Mouse (Mus musculus) ovary, postnatal 14 days (tissue): ENCODE data around the gene 1110051M20Rik.

Experiments used
- DNase-seq: peaks from one replicate; pipeline ENCODE4 v3.0.0; 2022; ENCODE audit warnings: low spot score

The 1110051M20Rik gene

DNA sequence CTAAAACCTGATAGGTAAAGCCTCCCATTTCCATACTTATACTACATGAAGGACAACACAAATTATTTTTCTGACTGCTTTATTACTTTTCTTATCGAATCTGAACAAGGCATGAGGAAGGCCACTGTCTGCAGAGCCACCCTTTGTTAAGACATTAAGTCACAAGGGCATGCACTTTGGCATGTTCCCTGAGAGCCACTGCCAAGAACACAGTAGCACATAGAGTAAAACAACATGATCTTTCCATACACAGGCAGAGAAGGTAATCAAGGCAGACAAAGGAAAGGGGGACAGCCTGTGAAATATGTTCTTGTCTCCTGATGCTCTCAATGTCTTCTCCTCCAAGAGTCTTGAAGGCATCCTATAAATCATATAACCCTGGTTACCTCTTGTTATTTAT, 30.7 kb downstream of the 1110051M20Rik start:
- no peak for DNase-seq

DNA sequence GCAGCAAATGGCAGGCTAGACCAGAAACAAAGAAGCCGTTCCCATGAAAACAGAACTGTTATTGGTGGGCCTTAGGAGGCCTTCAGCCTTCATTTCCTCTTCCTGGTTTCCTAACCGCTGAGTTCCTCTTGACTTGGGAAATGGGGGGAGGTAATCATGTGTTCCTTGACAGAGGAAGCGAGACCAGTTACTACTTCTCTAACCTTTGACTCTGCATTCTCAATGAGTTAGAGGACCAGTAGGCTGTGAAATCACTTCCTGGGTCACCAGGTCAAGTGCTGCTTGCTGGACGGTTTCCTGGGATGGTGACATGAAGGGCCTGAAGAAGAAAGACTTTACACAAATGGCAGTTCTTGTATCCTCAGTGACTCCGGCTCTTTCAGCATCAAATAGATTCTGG, 32.1 kb downstream of the 1110051M20Rik start:
- DNase-seq = no peak

DNA sequence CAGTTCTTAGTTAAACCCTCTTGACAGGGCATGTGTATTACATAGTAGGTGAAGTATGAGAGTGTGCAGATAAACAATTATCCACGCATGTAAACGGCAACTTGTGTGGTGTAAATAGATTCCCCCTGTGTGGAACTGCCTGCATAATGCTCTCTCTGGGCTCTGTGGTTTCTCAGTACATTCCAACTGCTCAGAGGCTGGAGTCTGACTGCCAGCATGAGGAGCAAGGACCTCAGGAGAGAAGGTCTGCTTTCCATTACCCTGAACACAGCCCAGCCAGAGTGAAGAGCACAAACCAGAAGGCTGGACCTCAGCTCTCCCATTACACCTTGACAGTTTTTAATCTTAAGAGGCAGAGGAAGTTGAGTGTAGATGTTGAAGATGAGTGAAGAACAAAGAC, 33.0 kb downstream of the 1110051M20Rik start:
- DNase-seq = no peak

DNA sequence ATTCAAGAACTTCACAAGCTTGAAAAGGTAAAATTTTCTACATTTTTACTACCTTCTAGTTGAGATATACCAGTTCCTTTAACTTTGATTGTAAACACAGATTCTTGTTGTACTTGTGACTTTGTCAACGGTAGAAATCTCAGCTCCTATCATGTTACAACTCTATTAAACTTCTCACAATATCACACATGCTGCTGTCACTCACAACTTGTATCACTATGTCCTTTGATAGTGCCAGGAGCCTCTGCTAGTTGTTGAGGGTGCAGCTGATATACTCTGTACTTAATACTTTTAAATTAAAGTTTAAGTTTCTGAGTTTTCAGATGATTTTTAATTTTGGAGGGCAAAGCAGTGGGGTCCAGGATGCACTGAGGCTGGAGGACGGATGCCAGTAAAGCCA, 36.5 kb downstream of the 1110051M20Rik start:
- no peak for DNase-seq

DNA sequence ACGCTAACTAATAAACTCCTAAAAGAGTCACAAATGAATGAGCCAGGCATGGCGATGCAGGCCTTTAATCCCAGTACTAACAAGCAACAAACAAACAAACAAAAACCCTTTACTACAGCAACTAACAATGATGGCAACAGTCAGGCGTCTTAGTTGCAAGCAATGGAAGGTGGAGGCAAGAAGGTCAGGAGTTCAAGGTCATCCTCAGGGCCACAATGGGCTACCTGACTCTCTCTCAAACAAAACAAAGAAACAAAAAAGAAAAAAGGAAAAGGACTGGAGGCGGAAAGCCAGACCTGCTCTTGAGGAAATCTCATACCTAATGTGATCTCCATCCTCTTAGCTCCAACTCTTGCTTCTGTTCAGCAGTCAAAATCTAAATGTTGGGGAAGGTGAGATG, 39.4 kb downstream of the 1110051M20Rik start:
- no peak for DNase-seq

DNA sequence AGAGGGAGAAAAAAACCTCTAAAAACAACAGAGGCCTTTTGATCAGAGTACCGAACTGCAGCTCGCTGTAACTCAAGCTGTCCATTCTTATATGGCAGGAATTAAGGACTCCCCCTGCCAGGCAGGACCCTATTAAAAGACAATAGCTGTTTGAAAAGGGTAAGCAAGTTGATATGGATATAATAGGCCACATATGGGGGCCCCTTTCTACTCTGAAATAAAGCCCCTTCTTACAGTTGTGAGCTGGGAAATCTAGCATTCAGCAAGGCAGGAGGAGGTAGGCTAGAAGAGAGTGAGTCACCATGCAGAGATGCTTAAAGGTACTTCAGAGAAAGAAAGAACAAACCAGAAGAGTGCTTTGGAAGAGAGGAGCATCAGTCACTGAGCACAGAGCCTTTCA, 44.8 kb downstream of the 1110051M20Rik start:
- no peak for DNase-seq

DNA sequence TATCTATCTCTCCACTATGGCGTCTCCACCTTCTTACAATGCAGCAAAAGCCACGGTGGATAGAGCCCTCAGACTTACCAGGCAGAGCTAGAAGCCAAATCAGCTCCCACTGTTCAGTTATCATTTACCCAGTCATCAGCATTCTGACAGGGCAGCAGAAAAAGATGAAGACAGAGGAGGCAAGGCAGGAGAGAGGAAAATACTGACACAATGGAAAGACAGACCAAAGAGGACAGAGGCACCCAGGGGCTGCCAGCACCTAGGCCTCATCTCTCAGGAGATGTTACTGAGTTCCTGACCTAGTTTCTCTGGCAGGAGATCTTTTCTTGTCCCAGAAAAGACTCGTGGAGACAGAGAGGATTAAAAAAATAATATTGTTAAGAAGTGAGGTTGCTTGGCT, 45.3 kb downstream of the 1110051M20Rik start:
- no peak for DNase-seq

DNA sequence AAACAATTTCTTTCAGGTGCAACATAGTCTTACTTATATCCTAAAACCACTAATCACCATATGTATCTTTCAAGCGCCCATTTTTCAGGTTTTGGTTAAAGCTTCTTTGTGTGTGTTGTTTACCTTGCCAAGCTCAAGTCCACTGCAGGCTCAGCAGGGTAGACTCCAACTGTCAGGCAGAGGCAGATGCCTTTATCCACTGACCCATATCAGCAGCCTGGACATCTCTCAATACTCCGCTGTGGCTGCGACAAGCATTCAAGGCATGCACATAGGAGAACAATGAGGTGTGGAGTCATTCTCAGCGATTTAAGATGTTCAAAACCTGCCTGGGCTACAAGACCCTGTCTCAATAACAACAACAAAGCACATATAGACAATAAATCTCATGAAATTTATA, 50.4 kb downstream of the 1110051M20Rik start:
- no peak for DNase-seq

DNA sequence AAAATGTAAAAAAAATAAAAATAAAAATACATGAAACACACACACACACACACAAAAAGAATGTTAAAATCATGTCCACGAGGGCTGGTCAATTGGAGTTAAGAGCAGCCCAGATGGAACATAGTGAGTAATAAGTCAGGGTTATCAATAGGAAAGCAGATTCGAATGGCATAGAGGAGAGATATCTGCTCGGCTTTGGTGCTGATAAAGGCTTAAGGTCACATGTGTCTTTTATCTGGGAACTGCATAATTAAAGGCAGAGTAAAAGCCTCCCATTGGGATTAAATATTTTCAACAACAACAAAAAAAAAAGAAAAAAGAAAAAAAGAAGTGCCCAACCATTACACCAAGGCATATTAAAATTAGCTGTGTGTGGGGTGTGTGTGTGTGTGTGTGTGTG, 55.8 kb downstream of the 1110051M20Rik start:
- no peak for DNase-seq

DNA sequence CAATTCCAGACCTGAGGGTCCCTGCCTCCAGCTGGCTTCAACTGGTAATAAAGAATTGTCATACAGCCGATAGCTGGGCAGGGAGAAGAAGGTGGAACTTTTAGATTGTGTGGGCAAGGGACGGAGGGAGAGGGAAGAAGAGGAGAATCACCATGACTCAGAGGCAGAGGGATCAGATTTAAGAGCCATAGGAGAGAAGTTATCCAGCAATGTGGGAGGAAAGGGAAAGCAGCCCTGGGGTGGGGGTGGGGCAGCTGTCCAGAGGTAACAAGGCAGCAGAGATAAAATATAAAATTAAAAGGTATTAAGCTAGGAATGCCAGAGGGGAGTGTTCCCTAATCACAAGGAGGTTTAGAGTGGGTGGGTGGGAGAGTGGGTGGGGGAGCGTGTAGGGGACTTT, 56.2 kb downstream of the 1110051M20Rik start:
- no peak for DNase-seq

DNA sequence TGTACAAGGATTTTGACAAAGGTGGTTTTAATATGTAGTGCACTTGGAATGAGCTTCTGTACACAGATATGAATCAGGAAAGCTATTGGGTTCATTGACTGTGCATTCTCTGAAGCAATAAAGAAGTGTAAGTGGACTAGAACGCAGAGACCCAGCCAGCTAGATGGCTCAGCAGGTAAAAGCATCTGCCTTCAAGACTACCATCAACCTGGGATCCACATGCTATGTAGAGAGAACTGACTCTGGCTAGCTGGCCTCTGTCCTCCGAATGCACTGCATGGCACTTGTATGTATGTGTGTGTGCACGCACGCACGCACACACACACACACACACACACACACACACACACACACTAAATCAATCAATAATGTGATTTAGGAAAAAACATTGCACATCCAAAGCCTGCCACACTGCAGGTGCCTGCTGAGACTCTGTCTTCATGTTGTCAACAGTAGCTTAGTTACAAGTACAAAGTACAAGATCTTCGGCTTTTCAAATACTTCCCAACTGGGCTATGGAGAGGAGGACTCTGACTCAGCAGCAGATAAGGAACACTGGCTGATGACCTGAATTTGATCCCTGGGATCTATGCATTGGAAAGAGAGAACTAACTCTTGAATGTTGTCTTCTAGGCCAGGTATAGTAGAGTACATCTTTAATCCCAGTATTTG, 57.1 kb downstream of the 1110051M20Rik start:
- no peak for DNase-seq

DNA sequence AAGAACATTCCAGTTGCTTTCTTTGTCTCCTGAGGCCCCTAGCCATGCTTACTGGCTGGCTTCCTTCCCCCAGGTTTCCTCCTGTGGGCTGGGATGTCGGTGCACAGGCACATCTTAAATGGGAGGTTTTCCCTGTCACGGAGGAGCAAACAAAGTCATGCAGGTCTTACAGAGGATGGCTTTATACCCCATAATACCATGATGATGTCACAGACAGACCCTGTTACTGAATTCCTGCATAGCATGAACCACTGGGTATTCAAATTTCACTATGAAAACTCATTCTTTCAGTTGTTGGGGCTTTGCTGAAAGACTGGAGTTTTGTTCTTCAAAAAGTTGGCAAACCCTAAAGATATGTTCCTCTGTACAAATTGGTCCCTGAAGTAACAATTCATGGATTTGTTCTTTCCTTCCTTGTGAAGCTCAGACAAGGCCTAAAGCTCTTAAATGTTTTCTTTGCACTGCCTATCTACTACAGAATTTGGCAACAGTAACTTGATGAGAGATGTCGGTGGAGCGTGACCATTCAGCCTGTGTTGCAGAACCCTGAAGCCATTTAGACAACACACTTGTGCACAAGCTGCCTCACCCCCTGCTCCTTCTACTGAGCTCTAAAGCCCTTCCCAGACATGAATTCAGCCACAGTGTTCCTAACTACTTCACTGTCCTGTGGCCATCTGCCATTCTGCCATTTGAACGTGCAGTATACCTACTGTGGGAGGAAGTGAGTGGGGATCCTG, 57.8 kb downstream of the 1110051M20Rik start:
- DNase-seq = no peak

DNA sequence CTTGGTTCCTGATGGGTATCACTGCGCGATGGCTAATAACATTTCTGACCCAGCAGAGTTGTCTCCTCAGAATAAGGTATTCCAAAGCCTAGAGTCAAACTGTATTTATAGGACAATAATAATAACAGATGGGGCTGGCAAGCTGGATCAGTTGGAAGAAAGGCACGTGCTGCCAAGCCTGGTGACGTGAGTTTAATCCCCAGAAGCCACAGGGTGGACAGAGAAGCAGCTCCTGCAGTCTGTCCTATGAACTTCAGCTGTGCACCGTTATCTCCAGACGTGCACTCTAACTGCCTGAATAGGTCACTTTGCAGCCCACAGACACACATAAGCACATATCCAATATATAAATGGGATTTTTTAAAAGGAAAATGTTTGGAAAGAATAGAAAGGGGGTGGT, 61.2 kb downstream of the 1110051M20Rik start:
- DNase-seq = no peak

DNA sequence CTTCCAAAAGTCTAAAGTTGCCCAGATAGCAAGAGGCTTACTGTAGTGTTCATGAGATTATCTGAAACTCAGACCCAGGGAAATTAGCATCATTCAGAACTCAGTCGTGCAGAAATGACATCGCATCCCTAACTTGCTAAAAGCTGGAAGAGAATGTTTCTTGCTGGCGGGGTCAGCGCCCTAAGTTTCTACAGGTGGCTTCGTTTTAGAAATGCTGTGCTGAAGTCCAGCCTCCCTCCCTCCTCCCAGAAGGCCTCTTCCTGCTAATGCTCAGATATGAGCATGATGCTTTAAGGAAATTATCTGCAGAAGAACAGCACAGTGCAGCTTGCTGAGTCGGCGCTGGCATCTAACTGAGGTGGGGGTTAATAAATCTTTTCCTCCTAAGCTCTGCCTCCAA, 67.5 kb downstream of the 1110051M20Rik start:
- no peak for DNase-seq

DNA sequence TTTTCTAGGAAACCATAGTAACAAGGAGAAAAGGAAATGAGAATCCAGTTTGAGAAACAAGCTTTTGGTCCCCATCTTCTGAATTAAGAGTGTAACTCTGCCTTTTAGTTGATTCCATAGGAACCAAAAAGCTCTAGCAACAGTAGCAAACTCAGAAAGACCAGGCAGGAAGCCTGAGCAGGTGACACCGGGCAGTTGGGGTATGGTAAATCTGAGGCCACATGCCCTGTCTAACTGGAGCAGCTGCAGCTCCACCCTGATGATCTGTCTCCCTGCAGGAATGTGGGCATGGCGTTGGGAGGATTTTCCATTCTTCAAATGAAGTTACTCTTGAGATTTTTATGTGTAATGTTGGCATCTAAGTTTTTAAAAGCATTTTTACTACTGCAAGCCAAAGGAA, 74.2 kb downstream of the 1110051M20Rik start:
- no peak for DNase-seq

DNA sequence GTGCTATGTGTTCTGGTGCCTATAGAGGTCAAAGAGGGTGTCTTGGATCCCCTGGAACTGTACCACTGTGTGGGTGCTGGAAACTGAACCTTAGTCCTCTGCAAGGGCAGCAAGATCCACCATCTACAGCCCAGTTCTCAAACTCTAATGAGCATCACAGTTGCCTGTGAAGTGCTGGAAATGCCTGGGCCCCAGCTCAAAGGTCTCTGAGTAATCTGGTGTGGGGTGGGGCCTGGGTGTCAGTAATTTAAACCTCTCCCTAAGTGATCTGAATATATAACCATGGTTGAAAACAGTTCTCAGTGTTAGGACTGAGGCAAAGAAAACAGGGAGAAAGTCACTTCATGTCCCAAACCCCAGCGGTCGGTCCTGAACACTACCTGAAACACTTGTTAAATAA, 81.2 kb downstream of the 1110051M20Rik start:
- DNase-seq = no peak

DNA sequence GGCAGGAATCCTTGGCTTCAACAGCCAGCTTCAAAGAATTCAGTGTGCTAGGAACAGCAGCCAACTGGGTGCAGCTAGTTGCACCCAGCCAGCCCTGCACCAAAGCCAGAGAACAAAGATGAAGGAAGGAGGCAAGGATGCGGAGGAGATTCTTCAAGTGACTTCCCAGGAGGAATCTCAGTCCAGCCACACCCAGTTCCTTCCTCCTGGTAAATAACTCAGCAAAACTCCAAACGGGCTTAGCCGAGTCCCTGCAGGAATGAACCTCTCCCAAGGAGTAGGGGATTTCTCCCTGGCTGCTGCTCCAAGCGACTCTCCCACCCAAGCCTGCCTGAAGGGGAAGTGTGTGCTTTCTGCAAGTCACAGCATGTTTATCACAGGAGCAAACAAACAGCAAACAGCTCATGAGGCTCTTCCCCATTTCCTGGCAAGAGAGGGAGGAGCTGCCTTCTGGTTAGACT, 83.4 kb downstream of the 1110051M20Rik start:
- DNase-seq = peak; percentile 20

DNA sequence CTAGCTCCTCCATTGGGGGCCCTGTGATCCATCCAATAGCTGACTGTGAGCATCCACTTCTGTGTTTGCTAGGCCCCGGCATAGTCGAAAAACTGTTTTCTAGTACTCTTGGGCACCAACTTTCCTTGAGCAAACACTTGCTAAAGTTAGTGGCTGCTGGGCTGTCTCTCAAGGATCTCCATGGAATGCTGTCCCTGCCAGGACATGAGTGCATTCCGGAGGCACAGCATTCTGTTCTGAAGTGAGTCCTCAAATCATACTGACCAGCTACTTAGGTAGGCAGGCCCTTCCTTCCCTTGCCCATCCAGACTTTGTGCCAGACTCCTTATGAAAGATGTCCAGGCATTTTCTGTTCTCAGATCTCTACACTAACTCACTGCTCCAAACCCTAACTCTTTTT, 88.7 kb downstream of the 1110051M20Rik start:
- no peak for DNase-seq

DNA sequence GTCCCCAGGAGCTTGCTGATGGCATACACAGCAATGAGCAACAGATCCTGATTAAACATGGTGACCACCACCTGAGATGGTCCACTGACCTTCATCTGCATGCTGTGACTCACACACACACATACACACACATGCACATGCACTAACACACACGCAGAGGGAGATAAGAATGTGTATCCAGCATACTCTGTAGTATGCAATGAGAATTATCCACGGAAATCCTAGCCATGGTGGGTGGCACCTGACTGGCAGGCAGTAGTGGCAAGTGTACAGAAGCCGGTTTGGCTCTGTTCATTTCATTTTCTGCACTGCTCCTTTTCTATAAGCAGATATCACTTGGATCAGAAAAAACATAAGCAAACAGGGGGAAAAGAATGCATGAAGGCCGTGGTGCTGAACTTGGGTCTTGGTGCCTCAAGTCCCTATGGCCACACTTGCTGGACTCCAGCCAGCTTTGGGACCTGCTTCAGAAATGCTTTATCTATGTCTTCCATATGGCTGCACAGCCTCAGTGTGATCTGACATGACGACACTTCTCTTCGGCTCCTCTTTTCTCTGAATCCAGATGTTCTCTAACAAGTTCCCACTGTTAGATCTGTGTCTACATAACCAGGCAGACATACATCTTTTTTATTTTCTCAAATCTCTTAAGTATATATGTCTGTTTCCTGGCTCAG, 89.6 kb downstream of the 1110051M20Rik start:
- no peak for DNase-seq

DNA sequence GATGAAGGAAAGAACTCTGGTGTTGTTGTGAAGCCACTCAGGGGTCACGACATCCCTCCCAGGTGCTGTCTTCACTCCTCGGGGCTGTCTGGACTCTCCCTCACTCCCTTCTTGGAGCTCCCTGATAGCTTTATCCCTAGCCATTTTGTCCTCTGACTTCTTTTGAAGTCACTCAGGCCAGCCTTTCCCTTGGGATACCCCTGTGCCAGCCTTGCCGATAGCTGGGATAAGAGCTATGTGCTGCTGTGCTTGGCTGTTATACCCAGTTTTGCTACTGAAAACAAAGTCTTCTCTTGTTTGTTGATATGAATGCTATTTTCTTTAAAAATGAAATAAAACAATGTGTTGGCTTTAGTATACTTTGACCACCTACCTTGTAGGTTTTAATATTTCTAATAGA, 90.7 kb downstream of the 1110051M20Rik start:
- no peak for DNase-seq

DNA sequence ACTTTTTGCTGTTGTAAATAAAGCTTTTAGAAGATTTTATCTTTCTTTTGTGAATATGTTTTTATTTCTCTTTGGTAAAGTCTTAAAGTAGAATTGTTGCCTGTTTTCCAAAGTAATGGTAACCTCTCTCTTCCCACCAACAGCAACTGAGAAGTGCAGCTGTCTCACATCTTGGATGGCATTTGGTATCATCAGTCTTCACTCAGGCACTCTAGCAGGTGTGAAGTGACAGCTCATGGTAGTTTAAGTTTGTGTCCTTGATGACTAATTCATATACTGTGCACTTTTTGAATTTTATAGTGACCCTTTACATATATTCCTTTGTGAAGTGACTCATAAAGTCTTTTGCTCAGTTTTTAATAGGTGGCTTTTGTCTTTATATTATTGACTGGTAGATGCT, 92.7 kb downstream of the 1110051M20Rik start:
- DNase-seq = no peak

DNA sequence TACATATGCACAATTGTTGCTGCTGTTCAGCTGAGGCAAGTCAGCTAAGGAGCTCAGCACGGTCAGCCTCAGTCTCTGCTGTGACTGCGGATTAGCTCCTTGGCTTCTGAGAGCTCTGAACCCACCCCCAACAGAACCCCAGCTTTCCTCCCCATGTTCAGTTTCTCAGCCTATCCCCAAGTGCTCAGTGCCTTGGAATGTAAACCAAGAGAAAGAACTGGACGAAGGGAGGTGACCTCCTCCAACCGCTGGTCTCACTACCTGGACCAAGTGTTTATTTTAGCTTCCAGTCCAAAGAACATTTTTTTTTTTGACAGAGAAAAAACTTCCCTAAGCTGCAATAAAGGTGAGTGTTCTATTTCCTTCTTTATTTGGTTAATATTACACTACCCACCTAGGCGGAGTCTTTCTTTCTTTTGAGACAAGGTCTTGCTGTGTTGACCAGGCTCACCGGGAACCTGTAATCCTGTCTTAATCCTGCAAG, 94.5 kb downstream of the 1110051M20Rik start:
- no peak for DNase-seq

DNA sequence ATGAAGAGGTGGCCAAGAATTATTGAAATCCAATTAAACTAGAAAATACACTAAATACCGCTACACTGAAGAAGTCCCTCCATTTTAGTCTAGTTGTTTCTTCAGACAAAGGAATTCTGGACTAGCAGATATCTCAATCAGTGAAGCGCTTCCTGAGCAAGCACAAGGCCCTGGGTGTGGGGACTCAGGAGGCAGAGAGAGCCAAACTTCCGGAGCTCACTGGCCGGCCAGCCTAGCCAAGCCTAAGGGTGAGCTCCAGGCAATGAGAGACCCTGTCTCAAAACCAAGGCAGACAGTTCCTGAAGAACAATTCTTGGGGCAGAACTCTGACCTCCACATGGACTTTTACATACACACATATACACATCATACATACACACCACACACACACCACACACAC, 95.6 kb downstream of the 1110051M20Rik start:
- DNase-seq = no peak
